ENCODE assay signal across 11 mouse cellular contexts in genomic region chr11:100168071-100168470, GRCm38 (mm10). TPM values are rescaled to one million over a fixed set of nuclear protein-coding genes. Genes with fewer than 3 reads are reported as not detected.
DNase-seq lines count a peak whose midpoint lies in the region; ATAC-seq lines count a peak whose summit lies in the region.
"Had no signal": no experiment of that assay in that cellular context is flagged by ENCODE, and none has a peak within 500 bp of the region (broad histone marks: within the 10 kb centered on the region; RNA-seq: fewer than 3 reads in every experiment).

No protein-coding gene starts in this region.

- 86% methylated on average over 8 of the region's 8 CpGs for whole genome bisulfite sequencing in hindbrain, embryonic 10.5 days
- 79% methylated on average over 8 of the region's 8 CpGs for WGBS in hindbrain, embryonic 13.5 days
- WGBS in stomach, embryonic 15.5 days: 41% methylated on average over 8 of the region's 8 CpGs
- 85% methylated on average over 8 of the region's 8 CpGs for WGBS in forebrain, embryonic 15.5 days

- H3K36me3 ChIP-seq in hindbrain, embryonic 10.5 days: no peaks in the 10 kb centered on the region
- no peaks in the 10 kb centered on the region for H3K36me3 ChIP-seq in hindbrain, embryonic 13.5 days
- H3K36me3 ChIP-seq in stomach, embryonic 15.5 days: no peaks in the 10 kb centered on the region
- H3K36me3 ChIP-seq in forebrain, embryonic 15.5 days: no peaks in the 10 kb centered on the region

- peak overlapping the region; percentile 81 for H3K27ac ChIP-seq in hindbrain, embryonic 10.5 days
- no peak overlapping the region for H3K27ac ChIP-seq in hindbrain, embryonic 13.5 days
- peak overlapping the region; percentile 88 for H3K27ac ChIP-seq in stomach, embryonic 15.5 days
- no peak overlapping the region for H3K27ac ChIP-seq in forebrain, embryonic 15.5 days (replicated peaks)

- H3K9ac ChIP-seq in hindbrain, embryonic 13.5 days: no peak overlapping the region
- H3K9ac ChIP-seq in stomach, embryonic 15.5 days: no peak overlapping the region
- no peak overlapping the region for H3K9ac ChIP-seq in forebrain, embryonic 15.5 days (replicated peaks)

- H3K27me3 ChIP-seq in hindbrain, embryonic 10.5 days (ENCODE audit: insufficient read depth, poor library complexity, severe bottlenecking): no peaks in the 10 kb centered on the region
- H3K27me3 ChIP-seq in hindbrain, embryonic 13.5 days: no peaks in the 10 kb centered on the region
- H3K27me3 ChIP-seq in stomach, embryonic 15.5 days (replicated peaks): no peaks in the 10 kb centered on the region
- H3K27me3 ChIP-seq in forebrain, embryonic 15.5 days: no peaks in the 10 kb centered on the region

- DNase-seq in hindbrain, embryonic 10.5 days (ENCODE audit: low spot score): no peak
- peak; percentile 7 for DNase-seq in heart, adult 8-10 months (ENCODE audit: low spot score)
- DNase-seq in kidney, postnatal 25 days: peak; percentile 40 to 54
- DNase-seq in cerebellum, adult 11 months: no peak
- no peak for DNase-seq in spleen, postnatal 36 days (ENCODE audit: low spot score in 2 of 2)

- ATAC-seq in hindbrain, embryonic 13.5 days (ENCODE audit: low FRiP score): no peak
- ATAC-seq in stomach, embryonic 15.5 days (ENCODE audit: insufficient read depth, low FRiP score, low read depth): peak; percentile 82
- no peak for ATAC-seq in forebrain, embryonic 15.5 days (replicated peaks)

- no peaks in the 10 kb centered on the region for H3K9me3 ChIP-seq in hindbrain, embryonic 10.5 days
- H3K9me3 ChIP-seq in hindbrain, embryonic 13.5 days: no peaks in the 10 kb centered on the region
- H3K9me3 ChIP-seq in stomach, embryonic 15.5 days: no peaks in the 10 kb centered on the region
- no peaks in the 10 kb centered on the region for H3K9me3 ChIP-seq in forebrain, embryonic 15.5 days

- H3K4me1 ChIP-seq in hindbrain, embryonic 10.5 days (replicated peaks): 0 out of 2 replicates have a peak, but pooled peaks cover 8% of the 10 kb centered on the region
- H3K4me1 ChIP-seq in hindbrain, embryonic 13.5 days (replicated peaks): peaks cover 6% of the 10 kb centered on the region
- H3K4me1 ChIP-seq in stomach, embryonic 15.5 days: peaks cover 23% of the 10 kb centered on the region
- H3K4me1 ChIP-seq in forebrain, embryonic 15.5 days: 0 out of 2 replicates have a peak, but pooled peaks cover 6% of the 10 kb centered on the region

- H3K4me3 ChIP-seq in hindbrain, embryonic 10.5 days: no peak overlapping the region
- no peak overlapping the region for H3K4me3 ChIP-seq in hindbrain, embryonic 13.5 days
- no peak overlapping the region; the same call in 1 of the 2 replicates for H3K4me3 ChIP-seq in stomach, embryonic 15.5 days (replicated peaks)
- H3K4me3 ChIP-seq in forebrain, embryonic 15.5 days: no peak overlapping the region

- no peak overlapping the region for H3K4me2 ChIP-seq in hindbrain, embryonic 13.5 days
- H3K4me2 ChIP-seq in stomach, embryonic 15.5 days: peak overlapping the region; percentile 26
- H3K4me2 ChIP-seq in forebrain, embryonic 15.5 days (replicated peaks): no peak overlapping the region
- H3K4me2 ChIP-seq: midbrain, embryonic 11.5 days had no signal

RNA-seq across cellular contexts. Expression of gene Krt19, which starts 19.6 kb away (rescaled TPM):
- polyA plus RNA-seq in hindbrain, embryonic 10.5 days (2016; fragmentation: Nextera tagmentation; extraction: Ambion mirVana): 11.4 and 12.7 TPM in 2 replicates
- 1.00 and 1.2 TPM in 2 replicates for polyA plus RNA-seq in hindbrain, embryonic 13.5 days (2015; fragmentation: Nextera tagmentation; extraction: Ambion mirVana)
- 1 to 10 TPM; 4.6 to 9.6 (median 6.7) TPM for total RNA-seq in heart, adult 8-10 months (2022)
- 796 and 889 TPM in 2 replicates for polyA plus RNA-seq in stomach, embryonic 15.5 days (2015; fragmentation: Nextera tagmentation; extraction: Ambion mirVana)
- 0.32 and 3.8 TPM in 2 replicates for polyA plus RNA-seq in forebrain, embryonic 15.5 days (2015; fragmentation: Nextera tagmentation; extraction: Ambion mirVana)
- total RNA-seq: left cerebral cortex, adult 8-10 months had no signal

RNA-seq across cellular contexts. Expression of gene Krt9, which starts 25.0 kb away (rescaled TPM):
- not detected in 2 replicates for polyA plus RNA-seq in hindbrain, embryonic 10.5 days (2016; fragmentation: Nextera tagmentation; extraction: Ambion mirVana)
- polyA plus RNA-seq in hindbrain, embryonic 13.5 days (2015; fragmentation: Nextera tagmentation; extraction: Ambion mirVana): not detected in 2 replicates
- not detected for total RNA-seq in heart, adult 8-10 months (2022)
- polyA plus RNA-seq in stomach, embryonic 15.5 days (2015; fragmentation: Nextera tagmentation; extraction: Ambion mirVana): not detected in 2 replicates
- not detected in 2 replicates for polyA plus RNA-seq in forebrain, embryonic 15.5 days (2015; fragmentation: Nextera tagmentation; extraction: Ambion mirVana)
- total RNA-seq: gastrocnemius, adult 8-10 months had no signal
- polyA plus RNA-seq: midbrain, embryonic 11.5 days had no signal

RNA-seq across cellular contexts. Expression of gene Krt15, which starts 32.3 kb away (rescaled TPM):
- 0.73 and 2.9 TPM in 2 replicates for polyA plus RNA-seq in hindbrain, embryonic 10.5 days (2016; fragmentation: Nextera tagmentation; extraction: Ambion mirVana)
- 0.22 and 1.2 TPM in 2 replicates for polyA plus RNA-seq in hindbrain, embryonic 13.5 days (2015; fragmentation: Nextera tagmentation; extraction: Ambion mirVana)
- under 1 TPM in 1 of 4 experiments, not detected in 3; 0.92 TPM for total RNA-seq in heart, adult 8-10 months (2022)
- polyA plus RNA-seq in stomach, embryonic 15.5 days (2015; fragmentation: Nextera tagmentation; extraction: Ambion mirVana): 698 and 1,006 TPM in 2 replicates
- 0.60 TPM in 1 of 2 replicates, not detected in the other for polyA plus RNA-seq in forebrain, embryonic 15.5 days (2015; fragmentation: Nextera tagmentation; extraction: Ambion mirVana)
- total RNA-seq: gastrocnemius, adult 8-10 months; left cerebral cortex, adult 8-10 months had no signal

RNA-seq across cellular contexts. Expression of gene Krt14, which starts 39.3 kb away (rescaled TPM):
- 1.5 and 1.9 TPM in 2 replicates for polyA plus RNA-seq in hindbrain, embryonic 10.5 days (2016; fragmentation: Nextera tagmentation; extraction: Ambion mirVana)
- polyA plus RNA-seq in hindbrain, embryonic 13.5 days (2015; fragmentation: Nextera tagmentation; extraction: Ambion mirVana): 0.12 and 0.39 TPM in 2 replicates
- under 1 TPM in 2 of 4 experiments, not detected in 2; 0.25 to 0.63 TPM for total RNA-seq in heart, adult 8-10 months (2022)
- polyA plus RNA-seq in stomach, embryonic 15.5 days (2015; fragmentation: Nextera tagmentation; extraction: Ambion mirVana): 17.3 and 25.8 TPM in 2 replicates
- polyA plus RNA-seq in forebrain, embryonic 15.5 days (2015; fragmentation: Nextera tagmentation; extraction: Ambion mirVana): 0.25 TPM in 1 of 2 replicates, not detected in the other
- total RNA-seq: gastrocnemius, adult 8-10 months; left cerebral cortex, adult 8-10 months had no signal

RNA-seq across cellular contexts. Expression of gene Krt13, which starts 46.7 kb away (rescaled TPM):
- 0.43 TPM in 1 of 2 replicates, not detected in the other for polyA plus RNA-seq in hindbrain, embryonic 10.5 days (2016; fragmentation: Nextera tagmentation; extraction: Ambion mirVana)
- polyA plus RNA-seq in hindbrain, embryonic 13.5 days (2015; fragmentation: Nextera tagmentation; extraction: Ambion mirVana): 0.57 TPM in 1 of 2 replicates, not detected in the other
- total RNA-seq in heart, adult 8-10 months (2022): not detected
- 397 and 779 TPM in 2 replicates for polyA plus RNA-seq in stomach, embryonic 15.5 days (2015; fragmentation: Nextera tagmentation; extraction: Ambion mirVana)
- not detected in 2 replicates for polyA plus RNA-seq in forebrain, embryonic 15.5 days (2015; fragmentation: Nextera tagmentation; extraction: Ambion mirVana)
- total RNA-seq: gastrocnemius, adult 8-10 months; left cerebral cortex, adult 8-10 months had no signal
- polyA plus RNA-seq: midbrain, embryonic 11.5 days had no signal

Comparison
In these comparisons a context has a peak if more than half of its experiments do, and no peak if none do; other contexts are left out.
1. H3K27ac ChIP-seq: peak in hindbrain, embryonic 10.5 days (single experiment) and stomach, embryonic 15.5 days (single experiment); none in hindbrain, embryonic 13.5 days (single experiment) and forebrain, embryonic 15.5 days (single experiment).
2. DNase-seq: peak in heart, adult 8-10 months (single experiment) and kidney, postnatal 25 days (2 of 2); none in hindbrain, embryonic 10.5 days (single experiment), cerebellum, adult 11 months (single experiment) and spleen, postnatal 36 days (0 of 2).
3. RNA of gene Krt19, which starts 19.6 kb away (polyA plus RNA-seq): 796 to 889 TPM in stomach, embryonic 15.5 days; 11.4 to 12.7 TPM in hindbrain, embryonic 10.5 days, 0.32 to 3.8 TPM in forebrain, embryonic 15.5 days and 1.00 to 1.2 TPM in hindbrain, embryonic 13.5 days; every median in the first group is over 10 times any median in the second.
4. RNA of gene Krt15, which starts 32.3 kb away (polyA plus RNA-seq): 698 to 1,006 TPM in stomach, embryonic 15.5 days; 0.73 to 2.9 TPM in hindbrain, embryonic 10.5 days, 0.60 TPM in forebrain, embryonic 15.5 days and 0.22 to 1.2 TPM in hindbrain, embryonic 13.5 days; every median in the first group is over 100 times any median in the second.